Mouse (Mus musculus) hindbrain, postnatal 0 days (tissue): ENCODE measurements around the gene Catsperg1. TPM values are rescaled to one million over a fixed set of nuclear protein-coding genes. Genes with fewer than 3 reads are reported as not detected.
"Not testable (repeated sequence)": the region's sequence is repeated elsewhere in the genome, so short reads cannot be mapped to it uniquely, and the experiment has no call there.

Experiments
- ATAC-seq: fragments of 200-750 bp; cut with Nextera tagmentation; 2 replicates; pipeline ENCODE4 v1.8.0; 2017; ENCODE audit warnings: mild to moderate bottlenecking, moderate TSS enrichment, moderate library complexity
- DNase-seq: peaks from one replicate; pipeline ENCODE4 v3.0.0-alpha.2; 2015; ENCODE audit warnings: low spot score
- H3K27ac ChIP-seq: fragments of 300-500 bp; sonication (generic); 2 replicates; pipeline ENCODE4 v1.5.1; 2014; ENCODE audit warnings: mild to moderate bottlenecking
- H3K27me3 ChIP-seq: fragments of 300-500 bp; sonication (generic); 2 replicates; pipeline ENCODE4 v1.6.1; 2014; ENCODE audit warnings: low read length, mixed read lengths; ENCODE audit not compliant: insufficient read depth
- H3K36me3 ChIP-seq: fragments of 300-500 bp; sonication (generic); 2 replicates; pipeline ENCODE4 v1.6.1; 2014; ENCODE audit warnings: low read length, mixed read lengths; ENCODE audit not compliant: insufficient read depth
- H3K4me1 ChIP-seq: fragments of 300-500 bp; sonication (generic); 2 replicates; pipeline ENCODE4 v1.6.1; 2014; ENCODE audit warnings: antibody characterized with exemption, low read length, mixed read lengths; ENCODE audit not compliant: insufficient read depth
- H3K4me2 ChIP-seq: fragments of 300-500 bp; sonication (generic); 2 replicates; pipeline ENCODE4 v1.6.1; 2014; ENCODE audit warnings: low read depth, mild to moderate bottlenecking, low read length, moderate library complexity, mixed read lengths
- H3K4me3 ChIP-seq: fragments of 300-500 bp; sonication (generic); 2 replicates; pipeline ENCODE4 v1.5.1; 2014; ENCODE audit warnings: low read length
- H3K9ac ChIP-seq: fragments of 300-500 bp; sonication (generic); replicated peaks from 2 replicates; pipeline ENCODE4 v1.6.1; 2014; ENCODE audit warnings: mild to moderate bottlenecking, low read length, moderate library complexity, mixed read lengths
- H3K9me3 ChIP-seq: fragments of 300-500 bp; sonication (generic); 2 replicates; pipeline ENCODE4 v1.6.1; 2016; ENCODE audit warnings: low read length, mixed read lengths
- CTCF ChIP-seq: IDR thresholded peaks from 2 replicates; pipeline ENCODE4 v1.5.1; 2016; ENCODE audit warnings: antibody characterized with exemption, control low read depth, low read depth
- WGBS: fragments of 180-500 bp; shearing (Covaris S2); extraction: QIAGEN DNeasy Blood & Tissue Kit; methylation state at CpG from one replicate; pipeline ENCODE4 v1.1.7; 2014; 5-methylcytosine and 5-hydroxymethylcytosine counted together
- polyA plus RNA-seq: library from polyadenylated mRNA; unstranded; fragments of >200 nt; fragmentation: Nextera tagmentation; extraction: Ambion mirVana; gene quantifications from 2 replicates; pipeline ENCODE4 v1.2.1, GENCODE M21; 2015
- total RNA-seq: library from RNA; depleted of rRNA; stranded (reverse); fragments of >200 nt; gene quantifications from 2 replicates; pipeline ENCODE4 v1.2.3, GENCODE M21; 2014

Catsperg1 gene
- total and polyA plus RNA-seq, 2 experiments from 2014 or later, result 0.95 to 2.4 TPM

DNA sequence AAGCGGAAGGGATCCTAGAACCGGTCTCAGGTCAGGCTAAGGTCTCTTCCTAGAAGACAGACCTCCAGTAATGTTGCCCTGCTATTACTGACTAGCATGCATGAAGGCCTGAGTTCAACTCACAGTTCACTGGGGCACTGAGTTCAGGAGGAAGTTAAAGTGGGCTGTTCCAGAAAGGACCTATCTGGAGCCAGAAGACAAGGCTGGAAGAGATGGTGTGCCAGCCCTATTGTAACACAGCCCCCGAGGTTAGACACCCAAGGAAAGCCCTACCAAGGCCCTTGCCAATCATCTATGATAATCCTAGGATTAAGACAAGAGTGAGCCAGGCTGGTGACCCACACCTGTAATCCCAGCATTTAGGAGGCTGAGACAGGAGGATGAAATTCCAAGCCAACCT lies 17.7 kb upstream of the Catsperg1 start:
- ATAC-seq, result no peak
- TF ChIP-seq CTCF, result no peak
- no peak overlapping the region for H3K9ac ChIP-seq
- H3K27ac ChIP-seq, result no peak overlapping the region
- peak overlapping the region; percentile 92 for H3K4me2 ChIP-seq
- no peaks in the 10 kb centered on the region for H3K36me3 ChIP-seq
- peaks cover 3% of the 10 kb centered on the region; the same call in 1 of the 2 replicates for H3K4me1 ChIP-seq
- no peak for DNase-seq
- H3K27me3 ChIP-seq, result peaks cover 27% of the 10 kb centered on the region
- 58% methylated on average over 3 of the region's 3 CpGs for WGBS
- no peaks in the 10 kb centered on the region for H3K9me3 ChIP-seq
- peak overlapping the region; percentile 45 for H3K4me3 ChIP-seq

DNA sequence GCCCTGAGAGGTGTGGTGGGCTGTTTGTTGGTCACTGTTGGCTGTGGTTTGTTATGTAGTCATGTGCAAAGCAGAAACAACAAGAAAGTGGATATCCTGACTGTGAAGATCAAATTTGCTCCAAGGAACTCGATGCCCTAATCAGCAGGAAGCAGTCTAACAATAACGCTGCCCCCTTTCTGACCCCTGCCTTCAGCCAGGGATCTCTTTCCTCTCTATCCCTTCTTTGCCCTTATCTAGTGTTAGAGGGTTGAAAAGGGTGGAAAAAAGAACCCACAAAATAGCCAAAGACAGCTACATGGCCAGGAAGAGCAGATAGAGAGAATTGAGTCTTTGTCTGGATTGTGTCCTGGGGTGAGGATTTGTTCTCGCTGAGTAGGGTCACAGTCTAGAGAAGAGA lies 16.7 kb upstream of the Catsperg1 start:
- Histone ChIP-seq H3K27ac (no peak overlapping the region), H3K4me3 (no peak overlapping the region), H3K4me2 (no peak overlapping the region), H3K9me3 (no peaks in the 10 kb centered on the region), H3K4me1 (peaks cover 3% of the 10 kb centered on the region; the same call in 1 of the 2 replicates), H3K9ac (no peak overlapping the region), H3K36me3 (no peaks in the 10 kb centered on the region), H3K27me3 (peaks cover 27% of the 10 kb centered on the region)
- WGBS, result 15% methylated on average over 3 of the region's 3 CpGs
- no peak for TF ChIP-seq CTCF
- ATAC-seq (no peak), DNase-seq (no peak)

DNA sequence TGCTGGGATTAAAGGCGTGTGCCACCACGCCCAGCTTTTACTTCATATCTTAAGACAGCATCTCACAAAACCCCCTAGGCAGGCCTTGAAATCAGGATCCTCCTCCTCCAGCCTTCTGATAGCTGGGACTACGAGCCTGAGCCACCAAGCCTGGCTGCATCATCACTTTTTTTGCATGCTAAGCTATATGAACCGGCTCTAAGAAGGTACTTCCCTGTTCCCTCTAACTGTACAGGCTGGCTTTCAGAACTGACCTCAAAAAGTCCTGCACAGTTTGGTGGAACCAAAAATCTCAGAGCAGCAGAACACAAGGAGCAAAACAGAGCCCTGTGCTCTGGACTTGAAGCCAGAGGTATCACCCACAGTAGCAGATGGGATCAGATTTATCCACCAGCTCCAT lies 14.4 kb upstream of the Catsperg1 start:
- Histone ChIP-seq H3K9ac (no peak overlapping the region), H3K4me1 (peaks cover 3% of the 10 kb centered on the region; the same call in 1 of the 2 replicates), H3K36me3 (no peaks in the 10 kb centered on the region), H3K4me2 (no peak overlapping the region), H3K4me3 (no peak overlapping the region), H3K9me3 (no peaks in the 10 kb centered on the region), H3K27me3 (peaks cover 22% of the 10 kb centered on the region), H3K27ac (no peak overlapping the region)
- TF ChIP-seq CTCF, result no peak
- ATAC-seq (no peak), DNase-seq (no peak)
- WGBS, result 78% methylated on average over 4 of the region's 4 CpGs

DNA sequence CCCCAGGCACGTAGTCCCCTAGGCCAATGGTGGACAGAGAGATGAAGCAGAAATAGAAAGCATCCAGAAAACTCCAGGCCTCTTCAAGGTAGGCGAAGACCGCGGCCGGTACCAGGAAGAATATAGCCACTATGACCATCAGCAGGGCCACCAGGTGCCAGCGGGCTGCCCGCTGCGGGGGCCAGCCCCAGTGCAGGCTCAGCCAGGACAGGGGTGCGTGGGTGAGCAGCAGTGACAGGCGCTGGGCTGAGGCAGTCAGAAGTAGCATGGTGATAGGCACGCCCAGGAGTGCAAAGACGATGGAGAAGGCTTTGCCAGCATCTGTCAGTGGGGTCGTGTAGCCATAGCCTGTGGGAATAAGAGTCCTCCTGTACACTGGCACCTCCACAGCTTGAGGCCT lies 11.7 kb upstream of the Catsperg1 start:
- ATAC-seq (peak; percentile 52; the same call in 1 of the 2 replicates), DNase-seq (no peak)
- Histone ChIP-seq H3K4me2 (peak overlapping the region; percentile 35), H3K27ac (peak overlapping the region; percentile 32; the same call in 1 of the 2 replicates), H3K4me1 (no peaks in the 10 kb centered on the region), H3K27me3 (no peaks in the 10 kb centered on the region; the same call in 1 of the 2 replicates), H3K36me3 (no peaks in the 10 kb centered on the region), H3K9ac (0 out of 2 replicates have a peak overlapping the region, but pooled peaks have one; percentile 30), H3K9me3 (no peaks in the 10 kb centered on the region), H3K4me3 (no peak overlapping the region)
- no peak for TF ChIP-seq CTCF
- WGBS, result 72% methylated on average over 13 of the region's 13 CpGs

DNA sequence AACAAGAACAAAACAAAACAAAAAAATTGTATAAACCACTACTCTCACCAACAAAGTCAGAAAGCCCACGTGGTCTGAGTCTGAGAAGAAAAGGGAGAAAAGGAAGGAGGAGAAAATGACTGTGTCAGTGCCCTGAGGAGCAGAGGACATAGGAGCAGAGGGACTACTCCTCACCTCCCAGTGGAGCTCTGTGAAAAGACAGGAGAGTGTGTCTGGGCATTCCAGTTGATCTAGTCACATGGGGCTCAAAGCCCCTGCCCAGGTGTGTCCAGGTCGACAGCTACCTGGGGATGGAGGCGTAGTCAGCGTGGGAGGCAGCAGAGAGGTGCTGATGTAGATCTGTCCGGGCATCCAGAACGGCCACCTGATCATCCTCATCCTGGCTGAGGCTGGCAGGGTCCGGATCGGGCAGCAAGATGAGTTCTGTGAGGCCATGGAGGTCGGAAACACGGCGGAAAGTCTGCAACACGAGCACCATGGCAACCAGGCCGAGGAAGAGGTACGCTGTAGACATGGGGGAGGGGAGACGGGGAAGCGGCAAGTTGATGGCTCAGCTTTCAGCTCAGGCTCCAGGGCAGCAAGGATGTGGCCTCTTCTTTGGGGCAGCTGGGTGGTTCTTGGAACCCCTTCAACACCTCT lies 11.0 kb upstream of the Catsperg1 start:
- Histone ChIP-seq H3K9me3 (peaks cover 2% of the 10 kb centered on the region; the same call in 1 of the 2 replicates), H3K4me2 (peak overlapping the region; percentile 35), H3K36me3 (no peaks in the 10 kb centered on the region), H3K4me1 (no peaks in the 10 kb centered on the region), H3K27me3 (no peaks in the 10 kb centered on the region; the same call in 1 of the 2 replicates), H3K27ac (peak overlapping the region; percentile 32; the same call in 1 of the 2 replicates), H3K4me3 (peak overlapping the region; percentile 6; the same call in 1 of the 2 replicates), H3K9ac (0 out of 2 replicates have a peak overlapping the region, but pooled peaks have one; percentile 30)
- peak; percentile 55 for DNase-seq
- 13% methylated on average over 16 of the region's 16 CpGs for WGBS
- TF ChIP-seq CTCF, result no peak
- peak; percentile 71 for ATAC-seq

DNA sequence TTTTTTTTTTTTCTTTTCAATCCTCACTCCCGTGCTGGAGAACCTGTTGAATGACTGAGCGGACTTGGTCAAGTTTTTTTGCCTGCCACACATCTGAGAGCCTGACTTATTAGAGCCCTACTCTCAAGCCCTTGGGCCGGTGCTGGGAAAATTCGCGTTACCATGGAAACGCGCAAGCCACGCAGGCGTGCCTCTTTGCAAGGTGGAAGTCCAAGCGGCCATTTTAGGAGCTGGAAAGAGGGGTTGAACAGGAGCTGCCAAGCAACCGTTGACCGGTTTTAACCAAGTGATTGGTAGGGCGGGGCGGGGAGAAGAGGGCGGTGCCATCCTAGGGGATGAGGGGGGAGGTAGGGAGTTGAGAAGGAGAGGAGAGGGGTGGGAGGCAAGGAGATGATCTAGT lies 1.0 kb upstream of the Catsperg1 start:
- Histone ChIP-seq H3K9me3 (peaks cover under 1% of the 10 kb centered on the region; the same call in 1 of the 2 replicates), H3K4me2 (no peak overlapping the region), H3K27ac (no peak overlapping the region), H3K4me3 (no peak overlapping the region), H3K4me1 (no peaks in the 10 kb centered on the region), H3K36me3 (no peaks in the 10 kb centered on the region), H3K27me3 (no peaks in the 10 kb centered on the region), H3K9ac (no peak overlapping the region)
- no peak for TF ChIP-seq CTCF
- 41% methylated on average over 15 of the region's 15 CpGs for WGBS
- ATAC-seq (no peak), DNase-seq (peak; percentile 32)

DNA sequence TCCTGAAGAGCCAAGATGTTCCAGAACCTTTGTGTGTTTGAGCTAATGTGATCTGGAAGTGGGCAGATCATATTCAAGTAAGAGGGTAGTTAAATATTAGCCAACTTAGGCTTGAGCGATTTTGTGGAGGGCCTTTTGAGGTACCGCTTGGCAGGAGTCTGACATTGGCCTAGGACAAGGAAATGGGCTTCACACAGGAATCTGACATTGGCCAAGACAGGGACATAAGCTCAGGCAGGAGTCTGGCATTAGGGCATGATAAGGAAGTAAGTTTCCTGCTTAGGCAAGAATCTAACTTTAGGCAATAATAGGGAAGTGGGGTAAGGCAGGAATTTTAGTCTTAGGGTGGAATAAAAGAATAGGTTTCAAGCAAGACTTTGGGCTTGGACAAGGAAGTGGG lies 401 bp upstream of the Catsperg1 start:
- no peak overlapping the region for H3K9ac ChIP-seq
- H3K4me3 ChIP-seq, result no peak overlapping the region
- H3K9me3 ChIP-seq, result no peaks in the 10 kb centered on the region
- no peak overlapping the region for H3K4me2 ChIP-seq
- no peak overlapping the region for H3K27ac ChIP-seq
- H3K4me1 ChIP-seq, result no peaks in the 10 kb centered on the region
- no peak for DNase-seq
- 58% methylated on average over 2 of the region's 2 CpGs for WGBS
- ATAC-seq, result no peak
- TF ChIP-seq CTCF, result no peak
- H3K27me3 ChIP-seq, result no peaks in the 10 kb centered on the region
- no peaks in the 10 kb centered on the region for H3K36me3 ChIP-seq

DNA sequence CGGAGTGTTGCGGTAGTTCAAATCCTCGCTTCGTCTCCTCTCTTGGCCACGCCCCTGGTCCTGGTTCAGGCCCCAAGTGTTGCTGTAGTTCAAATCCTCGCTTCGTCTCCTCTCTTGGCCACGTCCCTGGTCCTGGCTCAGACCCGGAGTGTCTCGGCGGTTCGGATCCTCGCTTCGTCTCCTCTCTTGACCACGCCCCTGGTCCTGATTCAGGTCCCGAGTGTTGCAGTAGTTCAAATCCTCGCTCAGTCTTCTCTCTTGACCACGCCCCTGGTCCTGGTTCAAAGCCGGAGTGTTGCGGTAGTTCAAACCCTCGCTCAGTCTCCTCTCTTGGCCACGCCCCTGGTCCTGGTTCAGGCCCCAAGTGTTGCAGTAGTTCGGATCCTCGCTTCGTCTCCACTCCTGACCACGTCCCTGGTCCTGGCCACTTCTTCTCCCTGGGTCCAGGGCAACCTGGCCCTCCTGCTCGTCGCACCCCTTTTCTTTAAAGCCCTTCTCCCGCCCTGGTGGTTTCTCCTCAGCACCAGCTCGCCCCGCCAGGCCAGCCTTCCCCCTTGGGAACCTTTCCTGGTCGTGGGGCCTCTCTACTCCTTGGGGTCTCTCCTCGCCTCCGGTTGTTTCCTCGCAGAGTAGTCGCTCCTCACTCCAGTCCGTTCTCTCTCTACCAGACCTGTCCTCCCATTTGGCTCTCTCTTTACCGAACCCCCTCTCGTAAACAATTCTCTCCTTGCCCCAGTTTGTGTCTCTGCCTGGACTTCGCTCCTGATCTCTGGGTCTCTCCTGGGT lies 867 bp downstream of the Catsperg1 start:
- DNase-seq, H3K27me3 ChIP-seq, H3K9ac ChIP-seq, H3K9me3 ChIP-seq, H3K4me1 ChIP-seq, H3K36me3 ChIP-seq: not testable (repeated sequence)
- 16% methylated on average over 40 of the region's 40 CpGs for WGBS
- H3K4me2 ChIP-seq, result peak overlapping the region; percentile 40
- ATAC-seq, result 0 out of 2 replicates have a peak, but pooled peaks have one; percentile 9
- H3K4me3 ChIP-seq, result 0 out of 2 replicates have a peak overlapping the region, but pooled peaks have one; percentile 10
- peak overlapping the region; percentile 36; the same call in 1 of the 2 replicates for H3K27ac ChIP-seq
